Mouse (Mus musculus) liver, embryonic 14 days (tissue): ENCODE data around the gene Olfr389. TPM values are rescaled to one million over a fixed set of nuclear protein-coding genes. Genes with fewer than 3 reads are reported as not detected.

Experiments
- polyA plus RNA-seq: library from polyadenylated mRNA; depleted of rRNA; stranded (reverse); fragments of >200 nt; gene quantifications from 2 replicates; pipeline ENCODE4 v1.2.3, GENCODE M21; 2012; rRNA removed

The Olfr389 gene
- polyA plus RNA-seq: not detected in 2 replicates

GRCm38 (mm10) chr11:73780613-73781012 is at the start of gene Olfr389:
TSS of gene Olfr389 (minus strand) at chr11:73780713.

GRCm38 (mm10) chr11:73816949-73817348 is 36.4 kb upstream of the Olfr389 start, which contains the start of gene Olfr392:
TSS of gene Olfr392 (minus strand) at chr11:73817049.

GRCm38 (mm10) chr11:73802952-73803351 is 22.4 kb upstream of the Olfr389 start, which contains the start of gene Olfr391-ps:
TSS of gene Olfr391-ps (minus strand) at chr11:73803052.

GRCm38 (mm10) chr11:73782664-73783063 is 2.2 kb upstream of the Olfr389 start, which contains the start of gene Olfr390:
TSS of gene Olfr390 (plus strand) at chr11:73782964.

Other genes starting within 250 kb of the Olfr389 start
- not detected in 2 replicates for gene Olfr385, start 187.7 kb downstream of the Olfr389 start, polyA plus RNA-seq
- not detected in 2 replicates for gene Olfr384, start 182.1 kb downstream of the Olfr389 start, polyA plus RNA-seq
- gene Zfp735, start 91.9 kb downstream of the Olfr389 start, polyA plus RNA-seq: not detected in 2 replicates
- gene Olfr390, start 2.3 kb upstream of the Olfr389 start, polyA plus RNA-seq: not detected in 2 replicates
- gene Olfr391-ps, start 22.3 kb upstream of the Olfr389 start, polyA plus RNA-seq: not detected in 2 replicates
- not detected in 2 replicates for gene Olfr392, start 36.3 kb upstream of the Olfr389 start, polyA plus RNA-seq
- gene Olfr393, start 70.7 kb upstream of the Olfr389 start, polyA plus RNA-seq: not detected in 2 replicates
- not detected in 2 replicates for gene Olfr394, start 110.1 kb upstream of the Olfr389 start, polyA plus RNA-seq
- not detected in 2 replicates for gene Olfr395, start 128.6 kb upstream of the Olfr389 start, polyA plus RNA-seq
- gene Olfr23, start 156.0 kb upstream of the Olfr389 start, polyA plus RNA-seq: not detected in 2 replicates
- gene Olfr397, start 180.1 kb upstream of the Olfr389 start, polyA plus RNA-seq: not detected in 2 replicates
- gene Olfr398, start 209.7 kb upstream of the Olfr389 start, polyA plus RNA-seq: not detected in 2 replicates